Mouse (Mus musculus): ENCODE measurements around the gene Sult3a1. TPM values are rescaled to one million over a fixed set of nuclear protein-coding genes. Genes with fewer than 3 reads are reported as not detected.
A peak's percentile ranks its signal among the peaks of the same experiment; 100 is the strongest.
"Not testable (repeated sequence)": the region's sequence is repeated elsewhere in the genome, so short reads cannot be mapped to it uniquely, and the experiment has no call there.

The Sult3a1 gene
- not detected in 2 replicates for polyA plus RNA-seq (2016; fragmentation: Nextera tagmentation; extraction: Ambion mirVana)

GRCm38 (mm10) chr10:33857421-33857820, at the start of gene Sult3a1:
TSS of gene Sult3a1 (plus strand) at chr10:33857721.
- Histone ChIP-seq H3K4me1 (no peaks in the 10 kb centered on the region), H3K36me3 (no peaks in the 10 kb centered on the region), H3K27me3 (ENCODE audit: low read depth, poor library complexity, severe bottlenecking) (no peaks in the 10 kb centered on the region), H3K4me3 (no peak within 1 kb of the TSS), H3K27ac (replicated peaks) (no peak within 1 kb of the TSS), H3K9me3 (replicated peaks) (no peaks in the 10 kb centered on the region)
- no peak for DNase-seq (ENCODE audit: low spot score)

- H3K4me3 ChIP-seq, result no peak overlapping the region
- no peak for DNase-seq (ENCODE audit: low spot score)
- no peaks in the 10 kb centered on the region for H3K27me3 ChIP-seq (ENCODE audit: low read depth, poor library complexity, severe bottlenecking)
- H3K9me3 ChIP-seq (replicated peaks), result no peaks in the 10 kb centered on the region
- WGBS, result 41% methylated on average over 1 of the region's 1 CpGs
- no peak overlapping the region for H3K27ac ChIP-seq (replicated peaks)
- H3K36me3 ChIP-seq, result no peaks in the 10 kb centered on the region
- H3K4me1 ChIP-seq, result no peaks in the 10 kb centered on the region
These were observed 45.7 kb upstream of the Sult3a1 start for GRCm38 (mm10) chr10:33811807-33812206.

DNA sequence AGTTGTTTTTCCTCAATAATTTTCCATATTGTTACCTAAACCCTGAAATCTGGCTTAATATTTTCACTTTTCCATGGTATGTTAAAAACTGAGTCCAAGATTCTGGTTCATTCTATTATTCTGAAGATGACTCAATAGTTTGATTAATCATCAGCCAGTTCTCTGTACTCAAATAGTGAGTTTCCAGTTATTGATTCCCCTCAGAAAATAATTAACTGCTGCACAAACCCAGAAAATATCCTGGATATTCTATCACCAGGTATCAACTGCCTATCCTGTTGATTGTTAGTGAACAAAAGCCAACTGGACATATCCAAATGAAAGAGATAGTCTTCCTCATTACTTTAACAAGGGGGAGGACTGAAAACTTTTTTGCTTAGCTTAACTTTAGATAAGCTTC, 43.3 kb upstream of the Sult3a1 start:
- Histone ChIP-seq H3K27me3 (ENCODE audit: low read depth, poor library complexity, severe bottlenecking) (no peaks in the 10 kb centered on the region), H3K9me3 (replicated peaks) (no peaks in the 10 kb centered on the region), H3K27ac (replicated peaks) (no peak overlapping the region), H3K4me3 (no peak overlapping the region), H3K4me1 (no peaks in the 10 kb centered on the region), H3K36me3 (no peaks in the 10 kb centered on the region)
- DNase-seq (ENCODE audit: low spot score), result no peak

DNA sequence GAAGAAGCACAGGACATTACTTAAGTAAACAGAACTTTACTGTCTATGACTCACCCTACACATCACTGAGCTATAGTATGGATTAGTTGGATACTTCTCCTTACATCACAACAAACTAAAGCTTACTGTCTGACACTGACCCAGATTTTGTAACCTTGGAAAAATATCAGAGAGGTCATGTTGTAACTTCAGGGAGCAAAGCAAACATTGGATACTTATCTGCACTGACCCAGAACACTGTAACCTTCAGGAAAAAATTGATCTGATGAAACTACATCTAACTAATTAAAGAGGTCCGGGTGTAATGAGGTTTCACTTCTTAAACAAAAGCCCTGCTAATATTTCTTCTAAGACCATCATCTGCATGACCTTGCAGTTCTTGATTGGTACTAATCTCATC, 40.6 kb upstream of the Sult3a1 start:
- Histone ChIP-seq H3K4me1 (no peaks in the 10 kb centered on the region), H3K36me3 (no peaks in the 10 kb centered on the region), H3K9me3 (replicated peaks) (no peaks in the 10 kb centered on the region), H3K4me3 (no peak overlapping the region), H3K27ac (replicated peaks) (no peak overlapping the region), H3K27me3 (ENCODE audit: low read depth, poor library complexity, severe bottlenecking) (no peaks in the 10 kb centered on the region)
- DNase-seq (ENCODE audit: low spot score), result no peak
- WGBS, result 78% methylated on average over 1 of the region's 1 CpGs

DNA sequence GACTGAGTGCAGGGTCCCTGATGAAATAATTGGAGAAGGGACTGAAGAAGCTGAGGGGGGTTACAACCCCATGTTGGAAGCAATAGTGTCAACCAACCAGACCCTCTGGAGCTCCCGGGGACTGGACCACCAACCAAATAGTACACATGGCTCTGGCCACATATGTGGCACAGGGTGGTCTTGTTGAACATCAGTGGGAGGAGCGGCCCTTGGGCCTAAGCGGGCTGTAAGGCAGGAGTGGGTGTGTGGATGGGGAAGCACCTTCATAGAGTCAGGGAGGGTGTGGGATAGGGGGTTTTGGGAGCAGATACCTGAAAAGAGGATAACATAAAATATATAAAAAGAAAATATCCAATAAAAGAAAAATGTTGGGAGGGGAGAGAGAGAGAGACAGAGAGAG, 36.6 kb upstream of the Sult3a1 start:
- H3K27me3 ChIP-seq (ENCODE audit: low read depth, poor library complexity, severe bottlenecking), result no peaks in the 10 kb centered on the region
- H3K27ac ChIP-seq (replicated peaks), result no peak overlapping the region
- WGBS, result 93% methylated on average over 3 of the region's 3 CpGs
- no peaks in the 10 kb centered on the region for H3K4me1 ChIP-seq
- H3K4me3 ChIP-seq, result no peak overlapping the region
- no peaks in the 10 kb centered on the region for H3K36me3 ChIP-seq
- no peak for DNase-seq (ENCODE audit: low spot score)
- H3K9me3 ChIP-seq (replicated peaks), result no peaks in the 10 kb centered on the region

DNA sequence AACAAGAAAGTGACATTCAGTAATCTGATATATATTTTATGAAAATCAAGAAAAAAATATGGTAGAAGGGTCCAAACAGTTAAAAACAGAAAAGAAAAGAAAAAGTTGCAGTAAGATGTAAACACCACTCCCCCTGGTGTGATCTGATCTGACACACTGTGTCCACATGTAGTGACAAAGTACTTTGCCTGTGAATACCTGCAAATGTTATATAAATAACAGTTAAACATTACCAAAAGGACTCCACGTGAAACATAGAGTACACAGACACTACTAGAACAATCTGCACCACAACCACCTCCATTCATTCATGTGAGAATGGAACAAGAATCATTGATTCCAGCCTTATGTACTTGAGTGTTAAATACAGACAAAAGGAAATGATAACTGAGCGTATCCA, 8.5 kb downstream of the Sult3a1 start:
- no peak overlapping the region for H3K4me3 ChIP-seq
- no peaks in the 10 kb centered on the region for H3K27me3 ChIP-seq (ENCODE audit: low read depth, poor library complexity, severe bottlenecking)
- no peaks in the 10 kb centered on the region for H3K9me3 ChIP-seq (replicated peaks)
- no peaks in the 10 kb centered on the region for H3K36me3 ChIP-seq
- no peak for DNase-seq (ENCODE audit: low spot score)
- 82% methylated on average over 2 of the region's 2 CpGs for WGBS
- no peaks in the 10 kb centered on the region for H3K4me1 ChIP-seq
- H3K27ac ChIP-seq (replicated peaks), result no peak overlapping the region

GRCm38 (mm10) chr10:33870441-33870840, 12.9 kb downstream of the Sult3a1 start:
- no peaks in the 10 kb centered on the region for H3K27me3 ChIP-seq (ENCODE audit: low read depth, poor library complexity, severe bottlenecking)
- no peaks in the 10 kb centered on the region for H3K36me3 ChIP-seq
- no peak overlapping the region for H3K27ac ChIP-seq (replicated peaks)
- DNase-seq (ENCODE audit: low spot score), result no peak
- no peaks in the 10 kb centered on the region for H3K4me1 ChIP-seq
- no peaks in the 10 kb centered on the region for H3K9me3 ChIP-seq (replicated peaks)
- H3K4me3 ChIP-seq, result no peak overlapping the region
- 26% methylated on average over 1 of the region's 1 CpGs for WGBS

DNA sequence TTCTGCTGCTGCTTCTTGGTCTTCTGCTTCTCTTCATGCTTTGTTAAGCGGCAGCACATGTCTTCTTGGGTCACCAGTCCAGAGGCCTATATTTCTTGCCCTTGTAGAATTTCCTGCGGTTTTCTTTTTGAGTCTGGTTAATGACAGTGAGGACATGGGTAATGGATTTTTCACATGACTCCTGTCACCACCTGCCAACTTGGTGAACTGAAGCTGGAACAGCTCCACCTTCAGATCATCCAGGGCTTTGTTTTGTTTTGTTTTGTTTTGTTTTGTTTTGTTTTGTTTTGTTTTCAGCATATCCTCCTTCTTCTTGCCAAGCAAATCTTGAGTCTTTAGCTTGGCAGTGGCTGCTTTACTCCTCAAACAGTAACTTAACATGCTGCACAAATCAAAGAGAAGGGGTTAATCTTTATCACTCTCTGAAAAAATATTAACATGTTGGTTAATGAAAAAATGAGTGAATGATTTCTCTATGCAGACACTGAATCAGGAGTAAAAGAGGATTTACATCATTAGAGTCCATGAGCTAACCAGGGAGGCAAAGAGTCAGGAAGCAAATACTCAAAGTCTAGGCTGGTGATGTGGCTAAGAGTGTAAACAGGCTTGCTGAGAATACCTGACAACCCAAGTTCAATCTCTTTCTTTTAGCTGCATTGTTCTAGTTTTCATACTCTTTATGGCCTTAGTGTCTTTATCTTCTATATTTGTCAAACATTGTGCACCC, 15.3 kb downstream of the Sult3a1 start:
- no peak overlapping the region for H3K27ac ChIP-seq (replicated peaks)
- no peak for DNase-seq (ENCODE audit: low spot score)
- no peaks in the 10 kb centered on the region for H3K36me3 ChIP-seq
- H3K9me3 ChIP-seq (replicated peaks), result no peaks in the 10 kb centered on the region
- H3K27me3 ChIP-seq (ENCODE audit: low read depth, poor library complexity, severe bottlenecking), result no peaks in the 10 kb centered on the region
- 93% methylated on average over 2 of the region's 2 CpGs for WGBS
- no peaks in the 10 kb centered on the region for H3K4me1 ChIP-seq
- H3K4me3 ChIP-seq, result no peak overlapping the region

DNA sequence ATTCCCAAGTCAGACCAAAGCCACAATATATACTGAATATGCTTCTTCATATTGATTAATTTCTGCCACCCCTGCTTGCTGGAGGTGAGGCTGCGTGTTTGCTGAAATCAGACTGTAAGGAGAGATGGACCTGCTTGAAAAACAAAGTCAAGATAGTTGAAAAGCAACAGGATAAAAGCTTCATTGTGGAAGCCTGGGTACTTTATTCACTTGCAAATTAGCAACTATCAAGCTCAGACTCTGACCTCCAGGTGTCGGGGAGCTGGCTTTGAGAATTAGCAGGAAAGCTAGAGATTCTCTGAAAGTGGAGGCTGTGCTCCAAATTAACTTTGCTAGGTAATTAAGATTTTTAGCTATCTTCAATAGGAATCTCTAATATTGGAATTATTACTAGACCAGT, 24.9 kb downstream of the Sult3a1 start:
- 85% methylated on average over 2 of the region's 2 CpGs for WGBS
- H3K4me3 ChIP-seq; H3K36me3 ChIP-seq; DNase-seq (ENCODE audit: low spot score); H3K27me3 ChIP-seq (ENCODE audit: low read depth, poor library complexity, severe bottlenecking); H3K4me1 ChIP-seq; H3K27ac ChIP-seq (replicated peaks): not testable (repeated sequence)
- H3K9me3 ChIP-seq (replicated peaks), result peaks cover 18% of the 10 kb centered on the region

- not testable (repeated sequence) for DNase-seq (ENCODE audit: low spot score); H3K36me3 ChIP-seq; H3K27me3 ChIP-seq (ENCODE audit: low read depth, poor library complexity, severe bottlenecking); H3K4me3 ChIP-seq; H3K9me3 ChIP-seq (replicated peaks); H3K27ac ChIP-seq (replicated peaks)
- H3K4me1 ChIP-seq, result peaks cover 12% of the 10 kb centered on the region
- 86% methylated on average over 1 of the region's 1 CpGs for WGBS
These were observed 44.0 kb downstream of the Sult3a1 start for GRCm38 (mm10) chr10:33901520-33901919.

- 9% methylated on average over 17 of the region's 17 CpGs for WGBS
- Histone ChIP-seq H3K9me3 (replicated peaks) (no peaks in the 10 kb centered on the region), H3K27me3 (ENCODE audit: low read depth, poor library complexity, severe bottlenecking) (no peaks in the 10 kb centered on the region), H3K36me3 (no peaks in the 10 kb centered on the region), H3K4me3 (peak within 1 kb of the TSS; percentile 54), H3K4me1 (peaks cover 12% of the 10 kb centered on the region), H3K27ac (replicated peaks) (no peak within 1 kb of the TSS)
- DNase-seq (ENCODE audit: low spot score), result peak; percentile 62
These were observed 47.3 kb downstream of the Sult3a1 start, which contains the start of gene Rsph4a for GRCm38 (mm10) chr10:33904530-33905481. TSS of gene Rsph4a (plus strand) at chr10:33905111.

DNA sequence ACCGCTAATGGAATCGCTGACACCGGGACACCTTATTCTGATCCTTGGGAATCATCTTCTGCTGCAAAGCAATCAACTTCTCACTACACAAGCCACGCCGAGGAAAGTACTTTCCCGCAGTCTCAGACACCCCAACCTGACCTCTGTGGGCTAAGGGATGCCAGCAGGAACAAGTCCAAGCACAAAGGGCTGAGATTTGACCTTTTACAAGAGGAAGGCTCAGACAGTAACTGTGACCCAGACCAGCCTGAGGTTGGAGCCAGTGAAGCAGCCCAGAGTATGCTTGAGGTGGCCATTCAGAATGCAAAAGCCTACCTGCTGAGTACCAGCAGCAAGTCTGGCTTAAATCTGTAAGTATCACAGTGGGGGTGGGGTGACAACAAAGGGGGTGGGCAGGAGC, 48.0 kb downstream of the Sult3a1 start:
- H3K4me3 ChIP-seq, result peak overlapping the region; percentile 54
- H3K9me3 ChIP-seq (replicated peaks), result no peaks in the 10 kb centered on the region
- H3K4me1 ChIP-seq, result peaks cover 12% of the 10 kb centered on the region
- H3K36me3 ChIP-seq, result no peaks in the 10 kb centered on the region
- WGBS, result 3% methylated on average over 6 of the region's 6 CpGs
- H3K27me3 ChIP-seq (ENCODE audit: low read depth, poor library complexity, severe bottlenecking), result no peaks in the 10 kb centered on the region
- no peak for DNase-seq (ENCODE audit: low spot score)
- H3K27ac ChIP-seq (replicated peaks), result no peak overlapping the region

All from midbrain, embryonic 10.5 days (tissue).